Mouse (Mus musculus) ovary, postnatal 14 days (tissue): ENCODE data around the gene N4bp3.
"Not testable (repeated sequence)": the region's sequence is repeated elsewhere in the genome, so short reads cannot be mapped to it uniquely, and the experiment has no call there.

Source experiments
- DNase-seq: peaks from one replicate; pipeline ENCODE4 v3.0.0; 2022; ENCODE audit warnings: low spot score

N4bp3 gene

DNA sequence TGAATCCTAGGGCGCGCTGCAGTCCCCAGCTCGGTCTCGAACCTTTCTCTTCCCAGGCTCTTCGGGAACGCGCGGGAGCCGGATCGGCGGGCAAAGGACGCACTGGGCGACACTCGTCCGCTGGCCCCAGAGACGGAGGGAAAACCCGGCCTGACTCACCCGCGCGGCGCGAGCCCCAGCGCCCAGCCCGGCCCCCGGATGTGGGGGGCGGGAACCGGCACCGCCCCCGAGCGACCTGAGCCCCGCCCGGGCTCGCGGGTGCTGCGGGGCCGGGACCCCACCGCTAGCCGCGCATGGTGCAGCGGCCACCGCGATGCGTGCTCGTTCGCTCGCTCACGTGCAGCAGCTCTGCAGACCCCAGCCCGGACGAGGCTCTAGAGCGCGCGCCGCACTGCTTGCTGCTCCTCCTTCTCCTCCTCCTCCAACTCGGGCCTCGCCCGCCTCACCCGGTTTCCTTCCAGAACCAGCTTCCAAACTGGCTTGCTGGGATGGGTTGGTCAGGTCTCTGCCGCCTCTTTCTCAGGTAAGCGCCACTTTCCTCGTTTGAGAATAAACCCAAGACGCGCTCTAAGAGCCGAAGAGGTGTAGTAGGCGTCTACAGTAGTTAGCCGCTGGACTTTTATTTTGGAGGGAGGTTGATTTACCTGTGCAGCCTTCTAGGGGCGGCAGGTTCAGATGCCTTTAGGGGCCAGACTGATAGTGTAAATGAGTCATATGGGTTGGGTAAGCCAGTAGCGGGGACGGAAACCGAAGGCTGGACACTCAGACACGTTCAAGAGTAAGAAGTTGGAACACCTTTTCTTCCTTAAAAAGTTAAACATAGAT lies at the start of gene N4bp3, which contains the start of gene D930048N14Rik:
N4bp3 (minus strand) TSS at position 152 of the 825 bp plus-strand sequence.
D930048N14Rik (plus strand) TSS at position 264 of the 825 bp plus-strand sequence.
- DNase-seq: no peak

- no peak for DNase-seq
Measured at GRCm38 (mm10) chr11:51694984-51695383, 44.3 kb upstream of the N4bp3 start.

- not testable (repeated sequence) for DNase-seq
Measured at GRCm38 (mm10) chr11:51690597-51690996, 40.0 kb upstream of the N4bp3 start.

DNA sequence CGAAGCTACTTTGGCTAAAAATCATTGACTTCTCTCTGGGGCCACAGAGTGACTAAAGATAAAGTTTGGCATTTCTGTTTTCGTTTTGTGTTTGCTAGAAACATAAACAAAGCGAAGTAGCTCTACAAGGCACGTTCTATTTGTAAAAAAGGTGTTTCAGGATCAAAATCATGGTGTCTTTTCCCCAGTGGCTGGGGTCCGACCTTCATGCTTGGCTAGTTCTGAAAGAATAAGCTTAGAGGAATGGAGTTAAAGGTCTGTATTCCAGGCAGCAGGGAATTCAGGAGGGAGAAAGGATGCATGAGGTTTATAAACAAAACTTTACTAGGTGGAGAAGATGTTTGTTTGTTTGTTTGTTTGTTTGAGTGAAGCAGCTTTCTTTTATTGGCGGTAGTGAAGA lies 38.7 kb upstream of the N4bp3 start:
- no peak for DNase-seq

GRCm38 (mm10) chr11:51688330-51689328 lies 38.0 kb upstream of the N4bp3 start, which contains the start of gene 0610009B22Rik:
Gene 0610009B22Rik, minus strand, starts transcription at chr11:51688874.
- peak; percentile 99 for DNase-seq

DNA sequence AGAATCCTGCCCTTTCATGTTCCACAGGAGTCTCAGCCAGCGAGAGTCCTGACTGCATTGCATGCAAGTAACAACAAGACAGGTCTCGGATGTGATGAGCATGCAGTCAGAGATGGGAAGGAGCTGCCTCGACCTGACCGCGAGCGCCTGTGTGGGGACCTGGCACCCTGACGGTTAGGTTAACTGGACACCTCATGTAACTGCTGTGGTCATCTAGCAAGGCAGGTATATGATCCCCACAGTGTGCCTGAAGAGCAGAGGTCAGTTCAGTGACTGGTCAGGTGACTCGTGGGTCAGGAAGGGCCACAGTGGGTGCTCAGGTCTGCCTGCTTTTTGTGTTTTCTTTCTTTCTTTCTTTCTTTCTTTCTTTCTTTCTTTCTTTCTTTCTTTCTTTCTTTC lies 31.3 kb upstream of the N4bp3 start:
- no peak for DNase-seq

DNA sequence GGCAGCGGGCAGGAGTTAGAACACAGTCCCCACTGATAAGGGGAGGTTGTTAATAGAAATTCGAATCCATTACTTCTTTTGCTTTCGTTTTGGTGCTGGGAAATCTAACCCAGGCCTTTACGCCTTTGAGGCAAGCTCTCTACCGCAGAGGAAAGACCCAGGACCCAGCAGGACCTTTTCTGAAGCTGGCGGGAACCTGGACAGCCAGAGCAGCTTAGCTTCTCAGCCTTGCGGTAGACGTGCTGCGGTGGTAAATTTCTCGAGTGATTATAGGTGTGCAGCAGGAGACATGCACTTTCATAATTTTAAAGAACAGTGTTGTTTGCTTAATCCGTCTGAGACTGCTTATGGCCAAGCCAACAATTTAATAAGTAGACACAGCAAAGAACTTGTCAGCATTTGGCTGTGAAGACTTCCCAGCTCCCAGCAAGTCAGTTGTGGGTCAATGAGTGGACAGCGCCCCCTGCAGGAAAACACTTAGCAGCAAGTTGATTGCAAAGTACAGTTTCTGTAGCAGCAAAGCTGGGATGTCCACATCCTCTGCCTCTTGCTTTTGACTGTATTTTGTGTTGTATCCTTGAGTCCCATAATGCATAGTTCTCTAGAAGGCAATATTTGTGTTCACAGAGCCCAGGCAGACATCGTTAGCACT lies 30.8 kb upstream of the N4bp3 start:
- peak; percentile 89 for DNase-seq

- no peak for DNase-seq
Measured at GRCm38 (mm10) chr11:51679466-51679865, 28.8 kb upstream of the N4bp3 start.

DNA sequence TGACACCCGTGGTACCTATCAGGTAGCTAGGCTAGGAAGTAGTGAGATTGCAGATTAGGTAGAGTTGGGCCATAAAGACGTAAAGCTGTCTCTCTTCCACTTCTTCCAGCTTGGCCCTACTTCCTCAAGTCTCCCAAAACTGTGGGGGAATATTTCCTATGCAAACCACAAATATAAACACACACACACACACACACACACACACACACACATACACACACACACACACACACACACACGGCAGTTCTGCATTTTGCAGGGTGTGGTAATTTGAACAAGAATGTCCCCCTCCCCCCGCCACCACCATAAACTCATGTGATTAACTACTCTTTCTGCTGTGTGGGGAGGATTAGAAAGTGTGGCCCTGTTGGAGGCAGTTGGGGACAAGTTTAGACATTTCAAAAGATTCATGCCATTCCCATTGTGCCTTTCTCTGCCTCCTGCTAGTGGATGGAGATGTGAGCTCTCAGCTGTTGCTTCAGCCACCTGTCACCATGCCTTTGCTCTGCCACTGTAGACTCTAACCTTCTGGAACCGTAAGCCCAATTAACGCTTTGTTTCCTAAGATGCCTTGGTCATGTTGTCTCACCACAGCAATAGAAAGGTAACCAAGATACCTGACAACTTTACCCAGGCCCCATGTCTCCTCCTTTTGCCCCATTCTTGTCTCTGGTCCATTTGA lies 27.2 kb upstream of the N4bp3 start:
- no peak for DNase-seq

DNA sequence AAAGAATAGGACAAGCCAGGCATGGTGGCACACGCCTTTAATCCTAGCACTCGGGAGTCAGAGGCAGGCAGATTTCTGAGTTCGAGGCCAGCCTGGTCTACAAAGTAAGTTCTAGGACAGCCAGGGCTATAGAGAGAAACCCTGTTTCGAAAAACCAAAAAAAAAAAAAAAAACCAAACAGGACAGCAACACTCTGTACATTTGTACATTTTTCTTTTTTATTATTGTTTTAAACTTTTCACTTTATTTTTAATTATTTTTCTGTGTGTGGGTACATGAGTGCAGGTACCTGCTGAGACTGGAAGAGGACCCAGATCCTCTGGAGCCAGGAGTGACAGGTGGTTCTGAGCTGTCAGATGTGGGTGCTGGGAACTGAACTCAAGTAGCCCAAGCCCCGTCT lies 24.7 kb upstream of the N4bp3 start:
- no peak for DNase-seq

DNA sequence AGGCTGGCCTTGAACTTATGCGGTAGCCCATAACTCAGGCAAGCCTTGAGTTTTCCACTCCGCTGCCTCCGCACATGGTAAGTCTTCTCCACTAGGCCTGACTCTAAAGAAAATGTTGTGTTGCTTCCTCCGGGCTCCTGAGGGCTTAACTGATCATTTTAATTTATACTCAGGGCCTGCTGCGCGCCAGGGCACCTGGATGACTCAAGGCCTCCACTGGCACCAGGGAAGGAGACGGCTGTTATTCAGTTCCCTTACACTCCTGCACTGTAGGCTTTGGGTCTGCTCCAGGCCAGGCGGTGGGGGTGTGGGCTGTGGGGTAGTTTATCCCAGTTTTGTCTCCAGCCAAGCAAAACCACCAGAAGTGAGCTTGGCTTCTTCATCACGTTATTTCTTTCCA lies 22.6 kb upstream of the N4bp3 start:
- no peak for DNase-seq

- no peak for DNase-seq
Measured at GRCm38 (mm10) chr11:51671376-51671775, 20.7 kb upstream of the N4bp3 start.

DNA sequence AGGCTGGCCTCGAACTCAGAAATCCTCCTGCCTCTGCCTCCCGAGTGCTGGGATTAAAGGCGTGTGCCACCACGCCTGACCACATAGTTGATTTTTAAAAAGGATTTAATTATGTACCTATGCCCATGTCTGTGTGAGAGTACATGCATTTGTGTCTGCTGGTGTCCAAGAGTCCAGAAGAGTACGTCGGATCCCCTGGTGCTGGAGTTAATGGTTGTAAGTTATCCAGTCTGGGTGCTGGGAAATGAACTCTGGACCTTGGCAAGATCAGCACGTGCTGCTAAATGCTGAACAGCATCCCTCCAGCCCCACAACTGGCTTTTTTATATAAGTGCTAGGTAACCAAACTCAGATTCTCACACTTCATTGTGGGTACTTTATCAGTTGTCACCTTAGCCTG lies 20.2 kb upstream of the N4bp3 start:
- DNase-seq: no peak

- not testable (repeated sequence) for DNase-seq
Measured at GRCm38 (mm10) chr11:51664747-51665146, 14.1 kb upstream of the N4bp3 start.

DNA sequence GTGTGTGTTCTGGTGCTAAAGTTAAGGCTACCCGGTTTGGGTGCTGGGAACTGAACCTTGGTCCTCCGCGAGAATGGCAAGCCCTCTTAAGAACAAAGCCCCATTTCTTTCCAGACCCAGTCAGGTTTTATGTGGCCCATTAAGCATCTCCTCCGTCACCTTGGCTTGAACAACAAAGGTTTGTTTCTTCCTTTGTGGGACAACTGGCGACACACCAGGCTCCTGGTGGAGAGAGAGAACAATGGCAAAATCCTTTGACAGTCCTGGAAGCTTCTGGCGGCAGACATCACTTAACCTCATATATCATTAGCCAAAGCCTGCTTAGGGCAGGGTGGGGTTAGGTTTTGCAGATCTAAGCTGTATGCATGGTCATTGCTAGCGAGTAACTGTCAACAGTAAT lies 12.0 kb upstream of the N4bp3 start:
- no peak for DNase-seq

DNA sequence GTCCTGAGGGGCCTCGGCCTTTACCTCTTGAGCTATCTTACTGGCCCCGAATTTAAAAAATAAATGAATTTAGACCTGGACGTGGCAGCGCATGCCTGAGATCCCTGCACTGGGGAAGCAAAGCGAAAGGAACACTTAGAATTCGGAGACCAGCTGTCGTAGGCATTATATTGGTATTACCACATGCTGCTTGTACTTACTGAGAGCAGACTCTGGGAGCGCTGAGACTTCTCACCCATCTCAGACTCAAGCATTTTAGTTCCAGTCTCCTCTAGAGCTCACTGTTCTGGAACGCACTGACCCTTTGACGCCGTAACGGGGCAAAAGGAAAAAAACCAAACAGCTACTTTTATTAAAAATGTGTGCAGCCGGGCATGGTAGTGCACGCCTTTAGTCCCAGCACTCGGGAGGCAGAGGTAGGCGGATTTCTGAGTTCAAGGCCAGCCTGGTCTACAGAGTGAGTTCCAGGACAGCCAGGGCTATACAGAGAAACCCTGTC lies 11.3 kb upstream of the N4bp3 start:
- no peak for DNase-seq

DNA sequence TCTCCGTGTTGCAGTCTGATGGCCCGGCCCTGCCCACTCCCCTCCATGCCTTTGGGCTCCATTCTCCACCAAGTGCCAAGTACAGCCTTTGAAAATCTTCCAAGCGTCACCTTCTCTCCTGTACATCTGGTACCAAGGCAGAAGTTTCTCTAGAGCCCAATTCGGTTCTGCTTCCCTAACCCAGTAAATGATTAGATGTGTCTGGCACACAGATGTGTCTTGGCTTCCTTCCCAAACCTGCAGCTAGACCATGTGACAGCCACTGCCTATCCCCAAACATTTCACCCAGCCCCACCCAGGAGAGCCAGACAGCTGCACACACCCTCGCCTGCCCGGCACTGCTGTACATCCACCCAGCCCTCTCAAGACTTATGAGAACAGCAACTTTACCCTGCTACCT lies 8.1 kb upstream of the N4bp3 start:
- no peak for DNase-seq

- no peak for DNase-seq
Measured at GRCm38 (mm10) chr11:51658291-51658690, 7.6 kb upstream of the N4bp3 start.

DNA sequence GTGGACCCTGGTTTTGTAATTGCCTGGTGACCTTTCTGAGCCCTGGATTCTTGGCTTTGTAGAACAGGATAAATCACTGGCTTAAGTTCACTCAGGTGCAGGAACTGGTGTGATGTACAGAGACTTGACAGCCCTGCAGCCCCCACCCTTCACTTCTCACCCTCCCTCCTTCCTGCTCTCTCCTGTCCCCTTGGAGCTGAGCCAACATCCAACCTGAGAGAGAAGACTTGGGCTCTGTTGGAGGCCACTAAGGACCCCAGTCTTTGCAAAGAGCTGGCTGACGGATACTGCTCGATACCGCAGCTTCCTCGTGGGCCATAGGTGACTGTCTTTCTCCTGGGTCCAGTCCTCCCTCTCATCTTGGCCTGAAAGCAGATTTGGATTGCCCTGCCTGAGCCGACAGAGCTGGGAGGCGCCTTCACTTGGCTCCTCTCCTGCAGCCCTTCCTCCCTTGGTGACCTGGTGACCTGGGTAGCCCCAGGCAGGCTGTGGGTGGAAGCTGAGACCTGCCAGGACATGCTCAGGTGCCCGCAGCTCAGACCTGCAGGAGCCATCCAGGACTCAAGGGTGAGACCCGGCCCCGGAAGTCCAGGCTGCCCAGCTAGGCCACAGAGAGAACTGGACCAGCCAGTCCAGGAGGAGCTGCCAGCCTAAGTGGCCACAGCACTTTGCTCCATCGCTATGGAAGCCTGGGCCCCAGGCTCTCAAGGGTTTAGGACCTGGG lies 6.3 kb upstream of the N4bp3 start:
- no peak for DNase-seq

GRCm38 (mm10) chr11:51654891-51655290 lies 4.2 kb upstream of the N4bp3 start:
- DNase-seq: no peak

GRCm38 (mm10) chr11:51653736-51654135 lies 3.1 kb upstream of the N4bp3 start:
- no peak for DNase-seq
